Mouse (Mus musculus): ENCODE measurements around the gene Gm28434. TPM values are rescaled to one million over a fixed set of nuclear protein-coding genes. Genes with fewer than 3 reads are reported as not detected.

The Gm28434 gene
- polyA plus RNA-seq, 1 experiment from 2014 or later = not detected

- H3K4me3 ChIP-seq (ENCODE audit: low read depth, low read length) = no peak overlapping the region
- H3K27me3 ChIP-seq (ENCODE audit: control insufficient read depth, insufficient read depth, low read depth, low read length) = no peaks in the 10 kb centered on the region
- H3K4me1 ChIP-seq (ENCODE audit: control insufficient read depth, insufficient read depth, low read length) = no peaks in the 10 kb centered on the region
- ATAC-seq = no peak
- H3K9ac ChIP-seq (ENCODE audit: low read depth, low read length) = no peak overlapping the region
- H3K27ac ChIP-seq (ENCODE audit: low read length) = no peak overlapping the region
- H3K9me3 ChIP-seq (replicated peaks; ENCODE audit: control insufficient read depth, low read length, poor library complexity, severe bottlenecking) = no peaks in the 10 kb centered on the region
- H3K36me3 ChIP-seq (ENCODE audit: control insufficient read depth, insufficient read depth, low read length) = no peaks in the 10 kb centered on the region
- H3K4me2 ChIP-seq (ENCODE audit: low read length) = no peak overlapping the region
Observed at GRCm38 (mm10) chr5:88005241-88005640, 35.9 kb downstream of the Gm28434 start.

Other genes with a start within 250 kb of the Gm28434 start
- gene Csn1s2a, start 194.9 kb upstream of the Gm28434 start, polyA plus RNA-seq (2015; fragmentation: Nextera tagmentation; extraction: Ambion mirVana) = not detected in 2 replicates
- gene Csn1s2b, start 161.4 kb upstream of the Gm28434 start, polyA plus RNA-seq (2015; fragmentation: Nextera tagmentation; extraction: Ambion mirVana) = not detected in 2 replicates
- not detected in 2 replicates for gene Prr27, start 143.8 kb upstream of the Gm28434 start, polyA plus RNA-seq (2015; fragmentation: Nextera tagmentation; extraction: Ambion mirVana)
- gene Odam, start 84.5 kb upstream of the Gm28434 start, polyA plus RNA-seq (2015; fragmentation: Nextera tagmentation; extraction: Ambion mirVana) = not detected in 2 replicates
- gene Csn3, start 43.9 kb upstream of the Gm28434 start, polyA plus RNA-seq (2015; fragmentation: Nextera tagmentation; extraction: Ambion mirVana) = not detected in 2 replicates
- not detected in 2 replicates for gene 2310003L06Rik, start 58 bp upstream of the Gm28434 start, polyA plus RNA-seq (2015; fragmentation: Nextera tagmentation; extraction: Ambion mirVana)
- not detected in 2 replicates for gene Cabs1, start 9.9 kb downstream of the Gm28434 start, polyA plus RNA-seq (2015; fragmentation: Nextera tagmentation; extraction: Ambion mirVana)
- not detected in 2 replicates for gene Smr3a, start 33.0 kb downstream of the Gm28434 start, polyA plus RNA-seq (2015; fragmentation: Nextera tagmentation; extraction: Ambion mirVana)
- gene Smr2, start 117.0 kb downstream of the Gm28434 start, polyA plus RNA-seq (2015; fragmentation: Nextera tagmentation; extraction: Ambion mirVana) = not detected in 2 replicates
- gene Gm11116, start 142.0 kb downstream of the Gm28434 start, polyA plus RNA-seq (2015; fragmentation: Nextera tagmentation; extraction: Ambion mirVana) = not detected in 2 replicates
- not detected in 2 replicates for gene Gm11115, start 184.6 kb downstream of the Gm28434 start, polyA plus RNA-seq (2015; fragmentation: Nextera tagmentation; extraction: Ambion mirVana)